Mouse (Mus musculus): ENCODE measurements around the gene Cpsf4l.

DNA sequence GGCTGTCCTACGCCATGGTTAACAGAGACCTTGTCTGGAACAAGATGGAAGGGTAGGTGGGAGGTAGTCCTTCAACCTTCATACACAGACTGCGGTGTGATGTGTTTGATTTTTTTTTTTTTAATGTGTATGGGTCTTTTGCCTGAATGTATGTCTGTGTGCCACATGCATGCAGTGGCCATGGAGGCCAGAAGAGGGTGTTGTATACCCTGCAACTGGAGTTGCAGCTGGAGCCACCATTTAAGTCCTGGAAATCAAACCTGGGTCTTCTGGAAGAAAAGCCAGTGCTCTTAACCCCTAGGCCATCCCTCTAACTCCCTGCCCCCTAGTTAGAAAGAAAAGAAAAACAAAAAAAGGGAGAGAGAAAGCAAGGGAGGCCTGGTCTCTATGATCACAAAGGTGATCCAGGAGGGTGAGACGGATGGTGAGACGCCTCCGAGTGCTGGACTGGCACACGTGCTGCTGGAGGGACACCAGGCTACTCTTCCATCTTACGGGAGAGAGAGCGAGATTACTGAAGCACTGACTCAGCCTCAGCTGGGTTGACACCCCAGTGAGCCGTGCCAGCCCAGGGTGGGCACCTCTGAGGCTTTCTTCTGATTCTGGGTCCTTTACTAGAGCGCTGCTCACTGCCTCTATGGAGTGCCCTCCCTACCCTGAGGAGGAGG lies 22.3 kb upstream of the Cpsf4l start:
- TF ChIP-seq GATA1 (IDR thresholded peaks at IDR 0.05; ENCODE audit: low read length) (no peak), TAL1 (IDR thresholded peaks at IDR 0.05; ENCODE audit: low read length) (no peak)

All from erythroblast, embryonic 14.5 days (primary cell).